Mouse (Mus musculus) CH12F3 (cell line): ENCODE measurements around the gene Rad9a.

Source experiments
- in situ Hi-C: fragments of 300-500 bp; cut with MboI; formaldehyde crosslinking; loops from 2 replicates; pipeline ENCODE4 v1.14.3; 2020; ENCODE audit warnings: low sequenced_read_pairs

Gene Rad9a

GRCm38 (mm10) chr19:4218784-4219183 is 17.3 kb upstream of the Rad9a start:
- in situ Hi-C loops = no loop called here

GRCm38 (mm10) chr19:4218293-4218692 is 16.8 kb upstream of the Rad9a start:
- in situ Hi-C loops = no loop called here

- in situ Hi-C loops = no loop called here
These were observed 16.4 kb upstream of the Rad9a start for GRCm38 (mm10) chr19:4217855-4218254.

- in situ Hi-C loops = no loop called here
These were observed 15.7 kb upstream of the Rad9a start for GRCm38 (mm10) chr19:4217140-4217539.

DNA sequence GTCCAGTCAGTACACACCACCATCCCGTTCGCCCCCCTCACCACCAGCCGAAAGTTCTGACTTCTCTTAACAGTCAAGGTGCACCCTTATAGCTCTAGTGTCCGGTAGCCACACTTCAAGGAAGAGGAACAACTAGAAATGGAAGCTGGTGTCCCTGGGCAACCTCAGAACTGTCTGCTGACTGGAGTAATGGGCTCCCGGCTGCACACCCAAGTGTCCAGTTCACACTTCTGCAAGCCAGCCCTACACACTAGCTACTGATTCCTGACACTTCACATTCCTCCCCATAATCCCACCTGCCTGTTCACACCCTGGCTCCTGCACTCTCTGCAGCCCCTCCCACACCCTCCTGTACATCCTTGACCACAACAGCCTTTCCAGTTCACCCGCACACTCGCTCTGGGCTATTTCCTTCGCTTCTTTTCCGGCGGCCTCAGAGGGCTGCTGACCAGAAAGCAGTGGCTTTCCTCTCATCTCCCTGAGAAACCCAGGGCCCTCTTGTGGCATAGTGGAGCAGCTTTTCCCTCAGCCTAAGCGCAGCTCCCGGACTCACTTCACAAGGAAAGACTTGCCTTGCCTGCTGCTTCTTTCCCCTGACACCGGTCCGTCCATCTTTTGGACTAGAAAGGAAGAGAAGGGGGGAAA is 14.7 kb upstream of the Rad9a start:
- in situ Hi-C loops = no loop called here

DNA sequence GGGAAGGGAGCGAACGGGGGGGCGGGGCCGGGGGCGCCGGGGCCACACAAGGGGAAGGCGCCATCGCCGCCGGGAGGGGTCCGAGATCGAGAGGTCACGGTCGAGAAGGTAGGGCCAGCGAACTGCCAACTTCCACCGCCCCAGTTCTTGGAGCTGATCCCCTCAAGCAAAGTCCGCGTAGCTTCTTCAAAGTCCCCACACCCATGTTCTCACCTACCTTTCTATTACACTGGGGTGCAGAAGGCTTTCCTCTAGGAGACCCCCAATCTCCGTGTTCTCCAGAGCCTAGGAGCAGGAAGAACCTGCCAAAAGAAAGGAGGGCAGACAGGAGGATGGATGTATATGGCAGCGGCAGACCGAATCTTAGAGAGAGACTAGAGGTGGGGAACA is 14.0 kb upstream of the Rad9a start:
- in situ Hi-C loops = no loop called here

- in situ Hi-C loops = no loop called here
These were observed 13.4 kb upstream of the Rad9a start for GRCm38 (mm10) chr19:4214771-4215450.

DNA sequence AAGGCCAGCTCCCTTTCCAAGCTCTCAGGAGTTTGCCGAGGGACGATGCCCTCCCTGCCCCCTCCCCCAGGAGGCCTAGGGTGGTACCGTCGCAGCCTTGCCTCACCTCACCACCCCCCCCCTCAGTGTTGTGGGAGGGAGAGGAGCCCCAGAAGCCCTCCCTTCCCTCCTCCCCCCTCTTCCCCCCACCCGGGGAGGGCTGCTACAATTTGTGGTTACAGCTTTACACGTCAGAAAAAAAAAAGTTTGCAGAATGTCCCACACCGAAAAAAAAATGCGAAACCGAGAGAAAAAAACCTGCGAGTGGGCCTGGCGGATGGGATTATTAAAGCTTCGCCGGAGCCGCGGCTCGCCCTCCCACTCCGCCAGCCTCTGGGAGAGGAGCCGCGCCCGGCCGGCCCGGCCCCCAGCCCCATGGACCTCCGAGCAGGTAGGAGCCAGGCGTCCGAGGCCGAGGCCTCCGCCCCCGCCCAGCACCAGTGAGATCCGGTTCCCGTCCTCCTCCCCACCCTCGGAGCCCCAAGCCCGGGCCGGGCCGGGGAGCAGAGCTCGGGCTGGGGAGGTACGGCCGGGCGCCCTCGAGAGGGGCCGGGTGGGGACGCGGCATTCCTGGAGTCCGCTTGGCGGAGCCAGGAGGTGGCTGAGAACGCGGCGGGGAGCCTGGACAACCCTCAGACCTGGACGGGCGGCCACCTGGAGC is 12.8 kb upstream of the Rad9a start, which contains the start of the genes Clcf1 and AC109138.7:
Gene Clcf1 (plus strand): TSS at position 168 of the 700 bp plus-strand sequence.
Gene AC109138.7 (plus strand): TSS at position 287 of the 700 bp plus-strand sequence.
- in situ Hi-C loops = no loop called here

DNA sequence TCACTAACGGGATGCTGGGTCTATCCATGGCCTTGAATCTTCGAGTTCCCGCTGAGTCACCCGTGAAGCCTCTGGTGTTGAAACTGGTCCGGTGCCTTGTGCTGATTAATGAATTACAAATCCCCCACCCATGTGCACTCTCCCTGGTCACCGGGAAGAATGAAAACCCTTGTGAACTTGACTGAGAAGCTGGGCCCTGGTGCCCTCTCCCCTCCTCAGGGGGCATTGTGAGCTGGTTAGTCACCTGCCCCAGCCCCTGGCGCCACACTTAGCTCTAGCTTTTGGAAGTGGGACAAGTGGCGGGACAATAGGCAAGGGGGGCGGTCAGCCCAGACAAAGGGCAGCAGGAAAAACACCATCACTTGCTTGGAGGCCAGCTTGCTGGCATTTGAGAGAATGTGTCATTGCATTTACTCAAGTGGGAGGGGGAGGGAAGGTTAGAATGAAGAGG is 12.1 kb upstream of the Rad9a start:
- in situ Hi-C loops = no loop called here

DNA sequence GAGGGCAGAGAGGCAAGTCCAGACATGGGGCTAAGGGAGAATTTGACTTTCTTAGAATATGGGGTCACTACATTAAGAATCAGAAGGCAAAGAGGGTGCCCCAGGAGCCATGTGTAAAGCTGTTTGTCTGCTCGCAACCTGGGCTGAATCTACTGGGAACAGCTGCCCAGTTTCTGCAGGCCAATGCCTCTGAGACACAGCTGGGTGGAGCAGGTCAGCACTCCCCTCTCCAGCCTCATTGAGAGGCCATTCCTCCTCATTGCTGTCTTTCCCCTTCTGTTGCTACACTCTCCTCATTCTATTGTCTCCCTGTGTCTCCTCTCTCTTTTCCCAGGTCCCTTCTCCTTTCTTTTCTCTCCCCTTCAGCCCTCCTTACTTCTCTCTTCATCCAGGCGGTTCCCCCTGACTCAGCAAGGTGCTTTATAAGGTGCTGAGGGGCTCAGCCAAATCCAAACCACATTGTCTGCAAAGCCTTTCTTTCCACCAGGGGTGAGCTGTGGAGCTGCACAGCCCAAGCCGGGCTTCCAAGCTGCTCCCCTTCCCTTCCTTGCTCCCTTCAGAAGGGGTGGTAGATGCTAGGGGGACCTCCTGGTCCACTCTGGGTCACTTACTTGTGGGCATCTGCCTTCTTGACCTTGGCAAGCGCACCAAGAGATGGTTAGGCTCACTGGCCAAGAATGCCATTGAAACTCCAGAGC is 10.6 kb upstream of the Rad9a start:
- in situ Hi-C loops = no loop called here

GRCm38 (mm10) chr19:4208563-4208962 is 7.1 kb upstream of the Rad9a start:
- in situ Hi-C loops = no loop called here

- in situ Hi-C loops = no loop called here
These were observed 5.5 kb upstream of the Rad9a start for GRCm38 (mm10) chr19:4206971-4207370.

DNA sequence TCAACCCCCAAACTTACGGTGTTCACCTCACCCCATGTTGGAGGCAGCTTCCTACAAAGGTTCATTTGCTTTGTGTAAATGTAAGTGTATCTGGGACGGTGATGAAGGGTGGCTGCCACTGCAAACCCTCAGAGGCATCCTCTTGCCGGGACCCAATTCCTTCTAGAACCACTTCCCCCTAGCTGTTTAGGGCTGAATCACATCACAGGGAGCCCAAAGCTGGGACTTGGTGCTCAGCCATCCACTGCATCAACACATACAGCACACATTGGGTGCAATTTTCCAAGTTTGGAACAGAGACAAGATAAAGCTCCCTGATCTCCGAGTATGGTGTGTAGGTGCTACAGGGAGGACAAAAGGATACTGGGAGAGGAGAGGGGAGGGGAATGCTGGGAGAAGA is 3.4 kb upstream of the Rad9a start:
- in situ Hi-C loops = no loop called here

DNA sequence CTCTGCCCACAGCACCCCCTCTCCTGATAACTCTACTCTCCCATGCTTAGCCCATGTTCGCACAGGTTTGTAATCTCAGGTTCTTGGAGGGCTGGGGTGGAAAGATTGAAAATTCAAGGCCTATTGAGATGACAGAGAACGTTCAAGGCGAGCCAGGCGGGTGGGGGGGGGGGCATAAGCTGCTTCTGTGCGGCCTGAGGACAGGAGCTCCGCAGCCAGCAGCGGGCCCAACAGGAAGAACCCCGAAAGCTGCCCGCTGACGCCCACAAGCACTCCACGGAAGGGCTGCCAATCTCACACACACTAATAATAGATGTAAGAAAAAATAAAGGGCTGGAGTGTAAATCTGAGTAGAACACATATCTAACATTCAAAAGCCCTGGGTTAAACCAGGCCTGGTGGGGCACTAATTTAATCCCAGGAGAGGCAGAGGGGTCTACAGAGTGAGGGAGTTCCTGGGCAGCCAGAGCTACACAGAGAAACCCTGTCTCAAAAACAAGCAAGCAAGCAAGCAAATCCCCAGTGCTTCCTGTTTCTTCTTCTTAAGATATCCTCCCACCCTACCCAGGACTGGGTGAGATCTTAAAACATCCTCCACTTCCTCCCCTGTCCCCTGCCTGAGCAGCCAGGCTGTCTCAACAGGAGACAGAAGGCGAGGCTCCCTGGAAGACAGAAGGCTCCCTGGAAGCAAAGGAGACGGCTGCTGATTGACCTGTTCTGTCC is 2.3 kb upstream of the Rad9a start:
- in situ Hi-C loops = no loop called here

GRCm38 (mm10) chr19:4203148-4203547 is 1.7 kb upstream of the Rad9a start:
- in situ Hi-C loops = no loop called here

- in situ Hi-C loops = no loop called here
These were observed 687 bp upstream of the Rad9a start for GRCm38 (mm10) chr19:4202149-4202548.

GRCm38 (mm10) chr19:4197180-4197579 is 4.3 kb downstream of the Rad9a start:
- in situ Hi-C loops = no loop called here

GRCm38 (mm10) chr19:4196548-4196947 is 4.9 kb downstream of the Rad9a start:
- in situ Hi-C loops = no loop called here

GRCm38 (mm10) chr19:4196048-4196447 is 5.4 kb downstream of the Rad9a start:
- in situ Hi-C loops = no loop called here

GRCm38 (mm10) chr19:4194776-4195650 is 6.4 kb downstream of the Rad9a start:
- in situ Hi-C loops = no loop called here
